Mouse (Mus musculus): ENCODE measurements around the gene Gga3.

DNA sequence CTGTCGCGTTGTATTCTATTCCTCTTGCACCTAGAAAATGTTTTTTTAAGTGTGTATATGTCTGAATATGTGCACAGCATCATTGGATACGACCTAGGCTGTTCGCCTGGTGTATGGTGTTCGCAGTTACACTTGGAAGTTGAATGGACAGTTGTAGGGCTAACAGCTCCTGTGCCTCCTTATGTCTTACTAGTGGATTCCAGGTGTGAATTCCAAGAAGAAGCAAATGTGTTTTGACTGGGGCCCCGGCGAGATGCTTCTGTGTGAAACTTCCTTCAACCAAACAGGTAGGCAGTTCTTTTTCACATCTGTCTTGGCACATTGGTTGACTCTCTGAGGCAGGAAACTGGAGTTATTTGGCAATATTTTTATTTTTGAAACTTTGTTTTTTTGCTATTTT lies 38.9 kb downstream of the Gga3 start:
- TF ChIP-seq POLR2A (IDR thresholded peaks at IDR 0.05; ENCODE audit: low read depth, low read length) (no peak), CTCF (IDR thresholded peaks at IDR 0.05; ENCODE audit: borderline replicate concordance, insufficient read depth, low read length) (no peak)
